Mouse (Mus musculus): ENCODE measurements at regions not wholly inside any gene's neighbourhood (a gene's known extent, or its start where the extent isn't known, plus 50 kb on each side); places are given as distances from the start of the nearest gene placed in this dataset.

- DNase-seq (ENCODE audit: low spot score in 2 of 2): no peak
- intact Hi-C loops (cut with DNase I): no loop called here
Observed at GRCm38 (mm10) chr9:17454397-17454796, 837.5 kb upstream of the Chordc1 start.

GRCm38 (mm10) chr9:17466379-17466778, 825.5 kb upstream of the Chordc1 start:
- no peak for DNase-seq (ENCODE audit: low spot score in 2 of 2)
- intact Hi-C loops (cut with DNase I): no loop called here

- peak; percentile 34 to 47 for DNase-seq (ENCODE audit: low spot score in 2 of 2)
- intact Hi-C loops (cut with DNase I): no loop called here
Observed at GRCm38 (mm10) chr9:17484701-17485422, 807.1 kb upstream of the Chordc1 start.

DNA sequence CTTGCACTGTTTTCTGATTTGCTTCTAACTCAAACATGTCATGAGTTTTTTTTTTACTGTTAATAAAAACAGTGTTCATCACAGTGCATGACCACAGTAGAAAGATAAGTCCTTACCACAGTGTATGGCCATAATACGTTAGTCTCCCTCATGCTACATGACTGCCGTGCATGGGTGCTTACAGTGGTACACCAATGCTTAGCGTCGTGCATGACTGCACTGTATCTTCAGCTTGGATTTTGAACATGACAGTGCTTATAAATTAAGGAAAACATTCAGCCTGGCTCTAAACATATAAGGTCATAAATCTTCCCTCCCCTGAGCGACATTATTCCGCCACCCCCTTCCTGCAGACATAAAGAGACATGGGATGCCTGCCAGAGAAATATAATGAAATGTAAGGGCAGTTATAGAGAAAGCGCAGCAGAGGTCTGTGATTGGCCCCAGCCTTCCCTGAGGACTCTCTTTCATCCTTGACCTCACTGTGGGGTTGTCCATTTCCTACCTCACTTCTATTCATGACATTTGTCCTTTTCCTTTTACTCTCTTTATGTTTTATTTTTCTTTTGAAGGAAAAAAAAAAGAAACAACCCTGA, 791.7 kb upstream of the Chordc1 start:
- intact Hi-C loops (cut with DNase I): no loop called here
- DNase-seq (ENCODE audit: low spot score in 2 of 2): no peak

DNA sequence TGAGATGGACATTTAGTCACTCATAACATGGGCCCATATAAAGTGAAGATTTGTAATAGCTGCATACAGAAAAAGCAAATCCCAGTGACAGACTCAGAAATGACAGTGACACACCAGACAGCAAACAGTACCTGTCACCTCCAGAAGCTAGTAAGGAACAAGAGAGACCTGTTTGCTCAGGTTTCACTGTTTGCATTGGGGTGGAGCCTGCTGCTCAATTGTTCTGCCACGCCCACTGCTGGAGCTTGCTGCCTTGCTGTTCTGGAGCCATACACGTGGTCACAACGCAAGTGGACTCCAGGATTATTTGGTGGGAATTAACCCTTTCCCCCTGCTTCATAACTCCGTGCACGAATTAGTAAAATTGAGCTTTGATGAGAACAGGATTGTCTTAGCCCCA, 783.2 kb upstream of the Chordc1 start:
- no peak for DNase-seq (ENCODE audit: low spot score in 2 of 2)
- intact Hi-C loops (cut with DNase I): no loop called here

GRCm38 (mm10) chr9:17556186-17556585, 735.7 kb upstream of the Chordc1 start:
- intact Hi-C loops (cut with DNase I): no loop called here
- no peak for DNase-seq (ENCODE audit: low spot score in 2 of 2)

DNA sequence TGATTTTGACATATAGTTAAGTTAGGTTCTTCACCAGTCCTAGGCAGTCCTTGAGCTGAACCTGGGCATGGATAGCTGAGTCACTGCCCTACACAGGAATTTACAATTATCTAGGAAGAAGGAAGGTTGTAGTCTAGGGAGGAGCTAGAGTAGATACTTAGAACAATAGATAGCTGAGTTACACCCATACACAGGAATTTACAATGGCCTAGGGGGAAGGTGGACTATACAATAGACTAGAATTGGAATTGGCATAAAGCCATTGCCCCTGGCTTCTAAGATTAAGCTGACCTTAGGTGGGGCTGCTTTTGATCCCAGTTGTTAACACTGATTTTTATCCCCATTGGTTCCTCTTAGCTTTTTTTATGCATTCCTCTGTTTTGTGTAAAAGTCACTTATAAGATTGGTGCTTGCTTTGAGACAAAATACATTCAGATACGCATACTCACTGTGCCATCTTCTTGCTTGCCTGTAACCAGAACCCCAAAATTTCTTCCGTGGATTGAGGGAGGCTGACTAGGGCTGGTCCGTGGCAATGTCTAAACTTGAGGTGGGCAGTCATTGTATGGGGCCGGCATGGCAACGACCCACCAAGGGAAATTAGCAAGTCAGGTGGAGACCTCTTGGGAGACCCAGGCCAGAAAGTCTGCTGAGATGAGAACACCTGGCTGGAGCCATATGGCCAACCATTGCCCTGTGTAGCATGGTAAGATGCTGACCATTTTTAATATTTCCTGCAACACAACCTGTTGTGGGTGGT, 734.1 kb upstream of the Chordc1 start:
- intact Hi-C loops (cut with DNase I): no loop called here
- no peak for DNase-seq (ENCODE audit: low spot score in 2 of 2)

DNA sequence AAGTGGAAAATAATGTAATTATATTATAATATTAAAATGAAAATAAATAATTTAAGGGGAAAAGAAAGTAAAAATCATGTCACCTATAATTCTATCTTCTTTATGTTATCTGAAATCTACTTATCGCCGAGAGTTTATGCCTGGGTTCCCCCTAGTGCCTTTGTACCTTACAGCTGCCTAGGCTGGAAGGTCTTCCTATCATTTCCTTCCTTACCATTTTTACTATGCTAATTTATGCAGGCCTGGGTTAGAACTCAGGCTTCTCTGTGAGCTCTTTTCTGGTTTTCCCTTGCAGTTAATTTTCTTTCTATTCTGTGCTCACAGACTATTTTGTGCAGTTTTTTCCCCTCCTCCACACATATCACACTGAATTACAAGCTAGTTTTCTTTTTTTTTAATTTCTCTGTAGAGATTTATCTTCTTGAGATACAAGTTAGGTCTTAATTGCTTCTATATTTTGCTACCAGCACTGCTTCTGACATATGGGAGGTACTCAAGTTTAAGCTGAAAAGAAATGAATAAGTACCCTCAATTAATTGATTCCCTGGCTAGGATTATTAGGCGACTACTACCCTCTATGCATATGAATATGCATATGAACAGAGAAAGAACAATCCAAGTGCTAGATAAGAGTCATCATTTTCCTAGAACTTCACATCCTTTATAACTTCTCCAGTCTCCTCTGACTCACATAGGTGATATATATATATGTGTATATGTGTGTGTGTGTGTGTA, 724.0 kb upstream of the Chordc1 start:
- intact Hi-C loops (cut with DNase I): no loop called here
- peak in 1 of 2 experiments; percentile 2 for DNase-seq (ENCODE audit: low spot score in 2 of 2)

GRCm38 (mm10) chr9:17587558-17587957, 704.4 kb upstream of the Chordc1 start:
- intact Hi-C loops (cut with DNase I): no loop called here
- no peak for DNase-seq (ENCODE audit: low spot score in 2 of 2)

DNA sequence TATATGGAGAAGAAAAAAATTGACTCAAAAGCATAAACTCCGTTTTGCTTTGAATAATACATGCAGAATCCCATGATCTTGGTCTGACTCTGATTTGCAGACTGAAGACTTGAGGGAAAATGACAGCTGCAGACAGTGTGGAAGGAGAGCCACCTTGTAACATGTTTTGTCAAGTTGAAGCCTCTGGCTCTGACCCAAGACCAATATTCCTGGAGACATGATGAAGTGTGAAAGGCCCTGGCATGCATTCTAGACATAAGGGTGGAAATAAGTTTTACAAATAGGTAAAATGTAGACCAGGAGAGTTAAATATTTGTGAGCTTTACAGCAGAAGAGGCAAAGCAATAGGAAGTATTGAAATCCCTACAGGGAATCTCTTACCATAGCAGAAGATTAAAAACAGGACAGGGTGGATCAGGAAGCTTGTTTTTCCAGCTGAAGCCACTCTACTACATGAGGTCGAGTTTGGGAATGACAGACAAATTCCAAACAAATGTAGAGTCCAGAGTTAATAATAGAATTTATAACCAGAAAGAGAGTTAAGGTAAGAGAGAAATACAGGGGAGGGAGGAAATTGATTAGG, 703.9 kb upstream of the Chordc1 start:
- intact Hi-C loops (cut with DNase I): no loop called here

GRCm38 (mm10) chr9:17611146-17611545, 680.8 kb upstream of the Chordc1 start:
- intact Hi-C loops (cut with DNase I): no loop called here
- DNase-seq (ENCODE audit: low spot score in 2 of 2): no peak

More for the DNA sequence above, 703.9 kb upstream of the Chordc1 start:
- no peak for DNase-seq (ENCODE audit: low spot score in 2 of 2)

GRCm38 (mm10) chr9:17642513-17642912, 649.4 kb upstream of the Chordc1 start:
- intact Hi-C loops (cut with DNase I): no loop called here
- DNase-seq (ENCODE audit: low spot score in 2 of 2): peak in 1 of 2 experiments; percentile 2

DNA sequence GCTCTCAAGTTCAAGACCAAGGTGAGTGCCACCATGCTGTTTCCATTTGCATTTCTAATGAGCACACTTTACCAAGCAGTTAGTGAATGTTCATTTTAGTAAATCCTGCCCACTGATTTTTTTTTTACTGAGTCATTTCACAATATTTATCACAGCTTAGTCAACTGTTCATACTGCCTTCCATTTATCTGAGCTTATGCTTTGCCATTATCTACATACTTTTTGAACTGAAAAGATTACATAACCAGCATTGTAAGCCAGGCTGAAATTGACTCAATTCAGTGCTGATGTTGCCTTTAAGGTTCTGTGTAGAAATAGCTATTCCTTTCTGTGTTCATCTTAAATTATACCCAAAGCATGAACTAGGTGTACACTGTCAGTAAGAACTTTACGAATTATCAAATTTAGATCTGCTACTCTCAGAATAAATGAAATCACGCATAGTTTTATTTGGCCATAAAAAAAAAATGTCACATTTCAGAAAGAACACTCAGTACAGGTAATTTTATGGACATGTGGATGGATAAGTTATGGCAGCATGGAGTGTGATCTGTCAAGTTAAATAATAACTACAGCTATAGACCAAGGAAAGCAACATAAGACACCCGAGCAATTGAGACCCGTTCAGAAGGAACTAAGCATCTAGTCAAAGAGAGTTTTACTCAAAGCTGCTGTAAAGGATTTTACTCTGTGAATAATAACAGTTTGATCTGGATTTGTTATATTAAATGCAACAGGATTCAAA, 645.9 kb upstream of the Chordc1 start:
- intact Hi-C loops (cut with DNase I): no loop called here
- DNase-seq (ENCODE audit: low spot score in 2 of 2): no peak

DNA sequence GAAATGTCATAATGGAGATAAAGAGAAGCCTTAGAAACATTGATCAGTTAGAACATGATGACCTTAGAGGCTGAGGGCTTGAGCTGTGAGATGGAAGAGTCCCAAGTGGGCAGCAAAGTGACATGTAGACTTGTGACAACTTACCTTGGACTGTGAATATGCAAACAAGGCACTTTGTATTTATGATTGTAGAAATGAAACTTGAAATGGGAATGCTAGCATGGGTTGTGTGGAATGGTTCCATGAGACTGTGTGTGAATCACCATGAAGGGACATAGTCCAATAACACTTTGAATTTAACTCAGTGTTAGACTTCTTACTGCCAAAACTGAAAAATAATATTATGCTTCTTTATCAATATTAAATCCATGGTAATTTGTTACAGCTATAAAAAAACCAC, 638.1 kb upstream of the Chordc1 start:
- intact Hi-C loops (cut with DNase I): no loop called here
- DNase-seq (ENCODE audit: low spot score in 2 of 2): no peak

DNA sequence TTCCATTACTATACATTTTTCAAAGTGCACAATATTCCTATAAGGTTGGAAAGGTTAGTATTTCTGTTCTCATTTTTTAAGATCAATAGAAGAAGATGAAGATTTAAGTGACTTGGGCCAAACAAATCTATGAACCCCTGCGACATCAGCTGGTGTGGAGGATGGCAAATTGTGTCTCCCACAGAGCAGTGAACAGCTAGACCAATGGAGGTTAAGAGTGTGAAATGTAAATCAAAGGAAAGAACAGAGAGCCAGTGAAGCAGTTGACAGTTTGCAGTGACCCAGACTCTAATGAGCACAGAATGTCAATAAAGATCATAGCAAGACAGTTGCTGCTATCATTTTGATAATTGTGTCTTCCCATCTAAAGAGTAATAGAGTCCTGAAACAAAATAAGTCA, 627.8 kb upstream of the Chordc1 start:
- no peak for DNase-seq (ENCODE audit: low spot score in 2 of 2)
- intact Hi-C loops (cut with DNase I): no loop called here

DNA sequence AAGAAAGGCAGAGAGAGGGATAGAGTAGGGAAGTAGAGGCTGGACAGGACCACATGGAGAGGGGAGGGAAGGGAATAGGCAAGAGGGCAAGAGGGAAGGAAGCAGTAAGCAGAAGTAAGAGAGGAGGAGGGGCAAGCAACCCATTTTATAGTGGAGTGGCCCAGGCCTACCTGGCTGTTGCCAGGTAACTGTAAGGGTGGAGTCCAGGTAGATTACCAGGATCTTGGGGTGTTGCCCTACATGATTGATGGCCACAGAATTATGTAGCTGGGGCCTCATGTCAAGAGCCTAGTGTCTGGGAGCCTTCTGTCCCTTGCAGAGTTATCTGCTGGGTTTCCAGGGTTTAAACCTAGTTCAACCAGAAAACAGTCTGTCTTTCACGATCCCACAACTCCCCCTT, 623.7 kb upstream of the Chordc1 start:
- intact Hi-C loops (cut with DNase I): no loop called here
- DNase-seq (ENCODE audit: low spot score in 2 of 2): no peak

- DNase-seq (ENCODE audit: low spot score in 2 of 2): no peak
- intact Hi-C loops (cut with DNase I): no loop called here
Observed at GRCm38 (mm10) chr9:17675519-17675918, 616.4 kb upstream of the Chordc1 start.

Measured in left cerebral cortex, postnatal 14 days (tissue).